Mouse (Mus musculus) myocyte (in vitro differentiated cells): ENCODE results near the gene Pard3b. TPM values are rescaled to one million over a fixed set of nuclear protein-coding genes. Genes with fewer than 3 reads are reported as not detected.

Source experiments
- H3K27me3 ChIP-seq: one replicate; pipeline ENCODE4 v1.6.1; 2011; ENCODE audit not compliant: control insufficient read depth, insufficient read depth, insufficient read length
- H3K36me3 ChIP-seq: one replicate; pipeline ENCODE4 v1.6.1; 2011; ENCODE audit not compliant: control insufficient read depth, insufficient read depth
- H3K4me2 ChIP-seq: one replicate; pipeline ENCODE4 v1.6.1; 2011; ENCODE audit warnings: low read depth, control low read depth
- H3K4me3 ChIP-seq: one replicate; pipeline ENCODE4 v1.5.1; 2011; ENCODE audit warnings: mild to moderate bottlenecking, control low read depth, moderate library complexity
- H3K79me2 ChIP-seq: one replicate; pipeline ENCODE4 v1.6.1; 2011; ENCODE audit not compliant: control insufficient read depth, insufficient read depth
- H3ac ChIP-seq: one replicate; pipeline ENCODE4 v1.6.1; 2011; ENCODE audit not compliant: control insufficient read depth, insufficient read length
- CEBPB ChIP-seq: IDR thresholded peaks from 2 replicates; pipeline ENCODE4 v1.6.1; 2011; ENCODE audit warnings: mild to moderate bottlenecking, moderate library complexity; ENCODE audit not compliant: poor library complexity, insufficient read depth, severe bottlenecking
- E2F4 ChIP-seq: IDR thresholded peaks from one replicate; pipeline ENCODE4 v1.6.1; 2011; ENCODE audit warnings: mild to moderate bottlenecking, control low read depth, moderate library complexity; ENCODE audit not compliant: insufficient read depth
- MAX ChIP-seq: IDR thresholded peaks from one replicate; pipeline ENCODE4 v1.6.1; 2011; ENCODE audit warnings: low read depth, mild to moderate bottlenecking, control low read depth
- MYOD1 ChIP-seq, 3 experiments: IDR thresholded peaks; one replicate each; pipeline ENCODE4 v1.6.1; 2011; ENCODE audit warnings: control low read depth in 2 of 3, low read depth in 2 of 3, mild to moderate bottlenecking in 2 of 3, moderate library complexity in 1 of 3; ENCODE audit not compliant: insufficient read length in 2 of 3, control insufficient read depth in 1 of 3
- MYOG ChIP-seq, 3 experiments: IDR thresholded peaks; one replicate each; pipeline ENCODE4 v1.6.1; 2011; ENCODE audit warnings: control low read depth in 2 of 3, low read depth in 2 of 3, mild to moderate bottlenecking in 2 of 3; ENCODE audit not compliant: insufficient read length in 2 of 3, control insufficient read depth in 1 of 3, insufficient read depth in 1 of 3
- POLR2A ChIP-seq: IDR thresholded peaks from one replicate; pipeline ENCODE4 v1.6.1; 2011; ENCODE audit warnings: low read depth, mild to moderate bottlenecking, control low read depth, moderate library complexity; ENCODE audit not compliant: insufficient read length
- POLR2AphosphoS2 ChIP-seq: IDR thresholded peaks from one replicate; pipeline ENCODE4 v1.6.1; 2011; ENCODE audit warnings: low read depth, control low read depth; ENCODE audit not compliant: insufficient read length
- REST ChIP-seq: IDR thresholded peaks from one replicate; pipeline ENCODE4 v1.6.1; 2011; ENCODE audit warnings: mild to moderate bottlenecking, control low read depth, moderate library complexity; ENCODE audit not compliant: insufficient read depth, insufficient read length
- SRF ChIP-seq: IDR thresholded peaks from one replicate; pipeline ENCODE4 v1.6.1; 2011; ENCODE audit warnings: low read depth; ENCODE audit not compliant: control insufficient read depth, insufficient read length
- TCF12 ChIP-seq: IDR thresholded peaks from one replicate; pipeline ENCODE4 v1.6.1; 2011; ENCODE audit warnings: mild to moderate bottlenecking, control low read depth; ENCODE audit not compliant: poor library complexity, insufficient read depth, severe bottlenecking
- TCF3 ChIP-seq: IDR thresholded peaks from one replicate; pipeline ENCODE4 v1.6.1; 2011; ENCODE audit warnings: low read depth, control low read depth; ENCODE audit not compliant: insufficient read length
- USF1 ChIP-seq: IDR thresholded peaks from one replicate; pipeline ENCODE4 v1.6.1; 2011; ENCODE audit warnings: low read depth, mild to moderate bottlenecking, control low read depth, moderate library complexity
- polyA plus RNA-seq: library from polyadenylated mRNA; unstranded; fragments of >200 nt; fragmentation: generic; extraction: Trizol; gene quantifications from one replicate; pipeline ENCODE4 v1.2.1, GENCODE M21; 2012; ENCODE audit warnings: missing spikeins

Pard3b gene
- polyA plus RNA-seq, 1 experiment, result 0.17 TPM

GRCm38 (mm10) chr1:62488871-62489270 is 850.2 kb downstream of the Pard3b start:
- Histone ChIP-seq H3K79me2 (no peaks in the 10 kb centered on the region), H3K27me3 (no peaks in the 10 kb centered on the region), H3ac (no peak overlapping the region), H3K36me3 (no peaks in the 10 kb centered on the region), H3K4me3 (no peak overlapping the region), H3K4me2 (no peak overlapping the region)
- TF ChIP-seq POLR2A, result no peak
- no peak for TF ChIP-seq CEBPB
- TF ChIP-seq TCF3, result no peak
- no peak for TF ChIP-seq USF1
- no peak for TF ChIP-seq REST
- no peak for TF ChIP-seq MAX
- no peak for TF ChIP-seq MYOG (IDR thresholded peaks at IDR 0.05; ENCODE audit: control insufficient read depth in 1 of 3, insufficient read depth in 1 of 3, insufficient read length in 2 of 3, low read depth in 2 of 3)
- no peak for TF ChIP-seq POLR2AphosphoS2
- no peak for TF ChIP-seq MYOD1 (IDR thresholded peaks at IDR 0.05; ENCODE audit: control insufficient read depth in 1 of 3, insufficient read length in 2 of 3, low read depth in 2 of 3)
- TF ChIP-seq SRF, result no peak
- no peak for TF ChIP-seq TCF12
- TF ChIP-seq E2F4, result no peak

GRCm38 (mm10) chr1:62499146-62499545 is 860.5 kb downstream of the Pard3b start:
- Histone ChIP-seq H3K4me3 (no peak overlapping the region), H3ac (no peak overlapping the region), H3K4me2 (no peak overlapping the region), H3K27me3 (no peaks in the 10 kb centered on the region), H3K36me3 (no peaks in the 10 kb centered on the region), H3K79me2 (no peaks in the 10 kb centered on the region)
- TF ChIP-seq POLR2A, result no peak
- TF ChIP-seq SRF, result no peak
- no peak for TF ChIP-seq E2F4
- TF ChIP-seq POLR2AphosphoS2, result no peak
- TF ChIP-seq REST, result no peak
- no peak for TF ChIP-seq TCF12

GRCm38 (mm10) chr1:62510501-62510900 is 871.9 kb downstream of the Pard3b start:
- no peaks in the 10 kb centered on the region for H3K79me2 ChIP-seq
- no peak overlapping the region for H3K4me3 ChIP-seq
- no peak overlapping the region for H3K4me2 ChIP-seq
- H3K36me3 ChIP-seq, result no peaks in the 10 kb centered on the region
- H3K27me3 ChIP-seq, result no peaks in the 10 kb centered on the region
- no peak for TF ChIP-seq CEBPB
- no peak for TF ChIP-seq TCF3
- TF ChIP-seq POLR2AphosphoS2, result no peak
- no peak for TF ChIP-seq TCF12
- no peak for TF ChIP-seq MYOD1 (IDR thresholded peaks at IDR 0.05; ENCODE audit: control insufficient read depth in 1 of 3, insufficient read length in 2 of 3, low read depth in 2 of 3)
- TF ChIP-seq MAX, result no peak
- TF ChIP-seq MYOG (IDR thresholded peaks at IDR 0.05; ENCODE audit: control insufficient read depth in 1 of 3, insufficient read depth in 1 of 3, insufficient read length in 2 of 3, low read depth in 2 of 3), result no peak
- TF ChIP-seq REST, result no peak
- TF ChIP-seq E2F4, result no peak
- no peak for TF ChIP-seq POLR2A
- no peak for TF ChIP-seq SRF
- no peak overlapping the region for H3ac ChIP-seq

GRCm38 (mm10) chr1:62511681-62512080 is 873.1 kb downstream of the Pard3b start:
- Histone ChIP-seq H3K4me2 (no peak overlapping the region), H3K27me3 (no peaks in the 10 kb centered on the region), H3ac (no peak overlapping the region), H3K79me2 (no peaks in the 10 kb centered on the region), H3K4me3 (no peak overlapping the region), H3K36me3 (no peaks in the 10 kb centered on the region)
- TF ChIP-seq MAX (no peak), USF1 (no peak), POLR2AphosphoS2 (no peak), E2F4 (no peak), TCF12 (no peak), CEBPB (no peak)

GRCm38 (mm10) chr1:62518621-62519213 is 880.1 kb downstream of the Pard3b start:
- H3K36me3 ChIP-seq, result no peaks in the 10 kb centered on the region
- no peak overlapping the region for H3ac ChIP-seq
- H3K4me3 ChIP-seq, result no peak overlapping the region
- H3K4me2 ChIP-seq, result no peak overlapping the region
- H3K79me2 ChIP-seq, result no peaks in the 10 kb centered on the region
- H3K27me3 ChIP-seq, result no peaks in the 10 kb centered on the region
- TF ChIP-seq MYOD1 (IDR thresholded peaks at IDR 0.05; ENCODE audit: control insufficient read depth in 1 of 3, insufficient read length in 2 of 3, low read depth in 2 of 3) (peak; percentile 16 to 50 (median 17)), TCF12 (peak; percentile 3), MAX (no peak)

GRCm38 (mm10) chr1:62521368-62521767 is 882.7 kb downstream of the Pard3b start:
- Histone ChIP-seq H3K36me3 (no peaks in the 10 kb centered on the region), H3K4me3 (no peak overlapping the region), H3K27me3 (no peaks in the 10 kb centered on the region), H3ac (no peak overlapping the region), H3K4me2 (no peak overlapping the region), H3K79me2 (no peaks in the 10 kb centered on the region)
- TF ChIP-seq TCF12, result no peak
- TF ChIP-seq SRF, result no peak
- TF ChIP-seq MYOG (IDR thresholded peaks at IDR 0.05; ENCODE audit: control insufficient read depth in 1 of 3, insufficient read depth in 1 of 3, insufficient read length in 2 of 3, low read depth in 2 of 3), result no peak
- no peak for TF ChIP-seq POLR2AphosphoS2
- no peak for TF ChIP-seq USF1
- no peak for TF ChIP-seq CEBPB
- TF ChIP-seq TCF3, result no peak
- no peak for TF ChIP-seq POLR2A
- no peak for TF ChIP-seq MYOD1 (IDR thresholded peaks at IDR 0.05; ENCODE audit: control insufficient read depth in 1 of 3, insufficient read length in 2 of 3, low read depth in 2 of 3)
- TF ChIP-seq E2F4, result no peak
- no peak for TF ChIP-seq MAX
- no peak for TF ChIP-seq REST
